Mouse (Mus musculus): ENCODE results near the gene Tbcc. TPM values are rescaled to one million over a fixed set of nuclear protein-coding genes. Genes with fewer than 3 reads are reported as not detected.

Gene Tbcc
- polyA plus RNA-seq, 1 experiment from 2014 or later: 55.0 TPM

DNA sequence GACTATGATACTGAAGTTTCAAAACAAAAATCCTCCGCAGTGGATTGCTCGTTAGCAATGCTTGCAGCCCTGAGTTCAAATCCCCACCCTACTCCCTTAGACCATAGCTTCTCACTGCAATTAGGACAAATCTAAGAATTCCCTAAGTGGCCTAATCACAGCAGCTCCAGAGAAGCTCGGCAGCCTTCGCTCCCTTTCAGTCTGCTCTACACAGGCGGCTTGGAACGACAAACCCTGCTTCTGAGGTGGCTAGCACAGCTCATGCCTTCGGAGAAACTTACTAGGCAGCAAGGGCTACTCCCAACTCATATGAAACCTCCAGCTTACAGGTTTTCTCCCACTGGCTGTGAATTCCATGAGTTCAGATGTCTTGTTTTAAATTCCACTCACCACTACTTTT, 36.4 kb upstream of the Tbcc start:
- Histone ChIP-seq H3K4me2 (ENCODE audit: low read depth, low read length) (peak overlapping the region; percentile 68; the same call in 1 of the 2 replicates), H3K27ac (replicated peaks; ENCODE audit: low read depth, low read length) (peak overlapping the region; percentile 52; the same call in 1 of the 2 replicates), H3K4me1 (ENCODE audit: control insufficient read depth, insufficient read depth, low read length) (peaks cover 15% of the 10 kb centered on the region; the same call in 1 of the 2 replicates), H3K4me3 (ENCODE audit: low read depth, low read length) (no peak overlapping the region), H3K27me3 (replicated peaks; ENCODE audit: control insufficient read depth, insufficient read depth, low read length) (no peaks in the 10 kb centered on the region), H3K9me3 (ENCODE audit: control insufficient read depth, low read length) (no peaks in the 10 kb centered on the region), H3K9ac (ENCODE audit: low read depth, low read length) (no peak overlapping the region), H3K36me3 (ENCODE audit: control insufficient read depth, insufficient read depth, low read length) (no peaks in the 10 kb centered on the region)
- ATAC-seq (ENCODE audit: low read depth) (no peak), DNase-seq (ENCODE audit: low spot score) (no peak)
- 78% methylated on average over 7 of the region's 7 CpGs for WGBS

DNA sequence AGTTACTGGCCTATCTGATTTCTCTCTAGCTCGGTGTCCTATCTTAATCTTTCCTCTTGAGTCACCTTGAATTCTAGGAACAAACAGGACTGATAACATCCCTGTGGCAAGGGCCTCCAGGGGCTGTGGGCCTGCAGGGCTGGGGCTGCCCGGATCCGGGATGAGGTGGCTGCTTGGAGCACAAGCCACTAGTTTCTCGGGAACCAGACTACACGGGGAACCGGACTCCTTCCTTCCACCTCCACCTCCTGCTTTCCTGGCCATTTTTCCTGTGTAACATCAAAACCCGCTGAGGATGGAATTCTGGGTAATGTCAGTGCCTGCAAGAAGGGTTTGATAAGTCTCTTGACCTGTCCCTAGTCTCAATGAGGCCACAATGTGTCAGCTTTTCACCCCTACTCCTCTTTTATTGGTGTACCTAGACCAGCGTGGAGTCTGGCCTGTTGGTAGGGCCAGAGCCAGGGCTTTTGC, 35.8 kb upstream of the Tbcc start:
- H3K36me3 ChIP-seq (ENCODE audit: control insufficient read depth, insufficient read depth, low read length): no peaks in the 10 kb centered on the region
- H3K4me1 ChIP-seq (ENCODE audit: control insufficient read depth, insufficient read depth, low read length): peaks cover 15% of the 10 kb centered on the region; the same call in 1 of the 2 replicates
- no peaks in the 10 kb centered on the region for H3K27me3 ChIP-seq (replicated peaks; ENCODE audit: control insufficient read depth, insufficient read depth, low read length)
- DNase-seq (ENCODE audit: low spot score) (no peak), ATAC-seq (ENCODE audit: low read depth) (no peak)
- peak overlapping the region; percentile 52; the same call in 1 of the 2 replicates for H3K27ac ChIP-seq (replicated peaks; ENCODE audit: low read depth, low read length)
- 77% methylated on average over 8 of the region's 8 CpGs for WGBS
- H3K4me3 ChIP-seq (ENCODE audit: low read depth, low read length): 0 out of 2 replicates have a peak overlapping the region, but pooled peaks have one; percentile 100
- peak overlapping the region; percentile 68 for H3K4me2 ChIP-seq (ENCODE audit: low read depth, low read length)
- no peaks in the 10 kb centered on the region for H3K9me3 ChIP-seq (ENCODE audit: control insufficient read depth, low read length)
- H3K9ac ChIP-seq (ENCODE audit: low read depth, low read length): peak overlapping the region; percentile 34; the same call in 1 of the 2 replicates

DNA sequence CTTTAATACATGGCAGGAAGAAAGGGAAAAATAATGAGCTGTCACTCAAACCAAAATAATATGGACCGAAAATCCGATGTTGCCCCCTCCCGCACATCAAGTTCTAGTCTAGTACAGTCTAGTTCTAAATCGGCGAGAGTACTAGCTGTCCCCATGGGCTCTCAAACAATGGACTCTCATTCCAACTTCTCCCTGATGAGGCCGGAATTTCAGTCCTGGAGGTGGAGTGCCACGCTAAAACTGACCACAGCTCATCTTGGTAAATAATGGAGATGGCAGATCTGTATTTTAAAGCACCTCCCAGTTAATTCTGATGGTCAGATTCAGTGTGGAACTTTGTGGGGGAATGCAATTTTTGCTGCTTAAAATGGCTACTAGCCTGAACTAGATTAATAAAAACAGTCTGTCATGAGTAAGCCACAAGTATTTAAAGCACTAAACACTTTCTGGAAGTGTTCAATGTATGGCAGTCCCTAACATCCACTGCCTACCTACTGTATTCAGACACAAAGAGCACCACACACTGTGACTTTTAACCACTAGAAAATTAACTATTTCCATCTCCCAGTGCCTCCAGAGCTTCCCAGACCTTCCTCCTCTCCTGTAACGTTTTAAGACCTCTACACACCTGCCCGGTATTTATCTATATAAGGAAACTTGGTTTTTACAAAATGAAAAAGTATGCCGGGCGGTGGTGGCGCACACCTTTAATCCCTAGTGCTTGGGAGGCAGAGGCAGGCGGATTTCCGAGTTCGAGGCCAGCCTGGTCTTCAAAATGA, 35.0 kb upstream of the Tbcc start:
- 55% methylated on average over 15 of the region's 15 CpGs for WGBS

DNA sequence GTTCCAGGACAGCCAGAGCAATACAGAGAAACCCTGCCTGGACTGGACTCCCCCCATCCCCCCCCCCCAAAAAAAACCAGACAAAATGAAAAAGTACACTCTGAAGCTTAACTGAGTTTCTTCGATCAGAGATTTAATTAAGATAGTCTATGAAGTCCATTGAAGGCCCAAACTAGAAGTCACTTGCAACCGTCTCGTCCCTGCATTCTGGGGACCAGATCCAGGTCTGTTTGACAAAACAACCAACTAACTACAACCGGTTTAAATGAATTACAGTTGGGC, 34.4 kb upstream of the Tbcc start:
- Histone ChIP-seq H3K9me3 (ENCODE audit: control insufficient read depth, low read length) (no peaks in the 10 kb centered on the region), H3K4me3 (ENCODE audit: low read depth, low read length) (peak overlapping the region; percentile 100), H3K27me3 (replicated peaks; ENCODE audit: control insufficient read depth, insufficient read depth, low read length) (no peaks in the 10 kb centered on the region), H3K4me2 (ENCODE audit: low read depth, low read length) (peak overlapping the region; percentile 68), H3K36me3 (ENCODE audit: control insufficient read depth, insufficient read depth, low read length) (no peaks in the 10 kb centered on the region), H3K4me1 (ENCODE audit: control insufficient read depth, insufficient read depth, low read length) (peaks cover 15% of the 10 kb centered on the region; the same call in 1 of the 2 replicates), H3K9ac (ENCODE audit: low read depth, low read length) (peak overlapping the region; percentile 100), H3K27ac (replicated peaks; ENCODE audit: low read depth, low read length) (peak overlapping the region; percentile 100)
- ATAC-seq (ENCODE audit: low read depth) (no peak), DNase-seq (ENCODE audit: low spot score) (no peak)
- 12% methylated on average over 4 of the region's 4 CpGs for WGBS

More for the DNA sequence above, 35.0 kb upstream of the Tbcc start:
- ATAC-seq (ENCODE audit: low read depth) (no peak), DNase-seq (ENCODE audit: low spot score) (no peak)
- no peaks in the 10 kb centered on the region for H3K36me3 ChIP-seq (ENCODE audit: control insufficient read depth, insufficient read depth, low read length)
- H3K4me1 ChIP-seq (ENCODE audit: control insufficient read depth, insufficient read depth, low read length): peaks cover 15% of the 10 kb centered on the region; the same call in 1 of the 2 replicates
- peak overlapping the region; percentile 68 for H3K4me2 ChIP-seq (ENCODE audit: low read depth, low read length)
- H3K9ac ChIP-seq (ENCODE audit: low read depth, low read length): peak overlapping the region; percentile 100
- H3K27me3 ChIP-seq (replicated peaks; ENCODE audit: control insufficient read depth, insufficient read depth, low read length): no peaks in the 10 kb centered on the region
- peak overlapping the region; percentile 100 for H3K4me3 ChIP-seq (ENCODE audit: low read depth, low read length)
- peak overlapping the region; percentile 100 for H3K27ac ChIP-seq (replicated peaks; ENCODE audit: low read depth, low read length)
- H3K9me3 ChIP-seq (ENCODE audit: control insufficient read depth, low read length): no peaks in the 10 kb centered on the region

DNA sequence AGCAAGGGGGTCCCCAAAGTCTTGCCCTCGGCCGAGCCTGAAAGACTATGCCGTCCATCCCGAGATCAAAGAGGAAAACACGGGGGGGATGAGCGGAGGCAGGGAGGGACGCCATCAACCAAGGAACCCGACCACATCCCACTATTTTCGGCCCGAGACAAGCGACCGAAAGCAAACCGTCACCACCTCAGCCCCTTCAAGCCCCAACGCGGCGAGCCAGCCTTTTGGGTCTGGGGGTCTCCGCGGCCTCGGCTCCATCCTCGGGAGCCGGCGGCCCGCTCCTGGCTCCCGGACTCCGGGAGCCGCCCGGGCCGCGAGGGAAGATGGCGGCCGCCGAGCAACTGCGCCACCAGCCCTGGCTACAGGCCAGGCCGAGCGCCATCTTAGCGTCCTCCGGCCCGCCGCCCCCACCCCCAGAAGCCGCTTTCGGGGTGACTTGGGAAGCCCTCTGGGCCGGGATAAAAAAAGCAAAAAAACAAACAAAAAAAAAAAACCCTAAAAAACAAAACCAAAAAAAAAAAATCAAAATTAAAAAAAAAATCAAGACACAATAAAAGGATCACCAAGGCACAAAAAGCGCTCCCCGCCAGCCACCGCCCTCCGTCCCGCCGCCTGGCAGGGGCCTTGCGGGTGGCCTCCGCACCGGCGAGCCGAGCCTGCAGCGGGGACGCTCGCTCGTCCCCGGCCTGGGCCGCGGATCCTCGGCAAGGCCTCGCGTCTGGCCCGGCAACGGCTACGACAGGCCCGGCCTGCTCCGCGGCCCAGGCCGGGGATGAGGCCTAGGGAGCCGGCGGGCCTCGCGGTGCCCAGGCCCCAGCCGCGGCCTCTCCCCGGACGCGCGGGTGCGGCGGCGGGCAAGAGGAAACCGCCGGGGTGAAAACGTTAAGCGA, 33.8 kb upstream of the Tbcc start:
- under 1% methylated on average over 82 of the region's 87 CpGs for WGBS
- H3K4me2 ChIP-seq (ENCODE audit: low read depth, low read length): peak overlapping the region; percentile 68
- DNase-seq (ENCODE audit: low spot score): peak; percentile 88
- peak overlapping the region; percentile 100 for H3K4me3 ChIP-seq (ENCODE audit: low read depth, low read length)
- H3K27me3 ChIP-seq (replicated peaks; ENCODE audit: control insufficient read depth, insufficient read depth, low read length): no peaks in the 10 kb centered on the region
- H3K36me3 ChIP-seq (ENCODE audit: control insufficient read depth, insufficient read depth, low read length): no peaks in the 10 kb centered on the region
- H3K27ac ChIP-seq (replicated peaks; ENCODE audit: low read depth, low read length): peak overlapping the region; percentile 100
- no peaks in the 10 kb centered on the region for H3K9me3 ChIP-seq (ENCODE audit: control insufficient read depth, low read length)
- peak overlapping the region; percentile 100 for H3K9ac ChIP-seq (ENCODE audit: low read depth, low read length)
- H3K4me1 ChIP-seq (ENCODE audit: control insufficient read depth, insufficient read depth, low read length): peaks cover 15% of the 10 kb centered on the region; the same call in 1 of the 2 replicates
- ATAC-seq (ENCODE audit: low read depth): peak; percentile 12

DNA sequence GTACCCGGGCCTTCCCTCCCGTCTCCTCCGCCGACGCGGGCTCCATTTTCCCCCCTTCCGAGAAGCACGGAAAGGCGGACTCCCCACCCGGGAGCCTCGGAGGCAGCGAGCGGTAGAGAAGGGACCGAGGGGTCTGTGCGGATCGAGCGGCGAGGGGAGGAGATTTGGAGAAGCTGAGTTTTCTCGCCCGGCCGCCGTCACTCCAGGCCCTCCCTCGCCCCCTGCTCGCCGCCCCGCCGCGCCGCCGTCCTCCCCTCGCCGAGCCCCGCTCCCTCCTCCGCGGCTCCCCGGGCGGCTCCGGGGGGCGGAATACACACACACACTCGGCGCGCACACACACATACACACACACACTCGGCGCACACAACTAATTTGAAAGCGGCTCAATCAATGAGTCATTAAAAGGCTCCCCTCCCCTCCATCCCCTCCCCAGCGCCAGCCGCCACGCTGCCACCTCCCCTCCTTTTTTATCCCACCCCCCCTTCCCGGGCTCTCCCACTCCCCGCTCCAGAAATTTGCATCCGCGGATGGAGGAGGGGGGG, 33.1 kb upstream of the Tbcc start:
- Histone ChIP-seq H3K9me3 (ENCODE audit: control insufficient read depth, low read length) (no peaks in the 10 kb centered on the region), H3K4me3 (ENCODE audit: low read depth, low read length) (peak overlapping the region; percentile 100), H3K4me2 (ENCODE audit: low read depth, low read length) (peak overlapping the region; percentile 68), H3K9ac (ENCODE audit: low read depth, low read length) (peak overlapping the region; percentile 100), H3K27ac (replicated peaks; ENCODE audit: low read depth, low read length) (peak overlapping the region; percentile 100), H3K4me1 (ENCODE audit: control insufficient read depth, insufficient read depth, low read length) (peaks cover 15% of the 10 kb centered on the region; the same call in 1 of the 2 replicates), H3K27me3 (replicated peaks; ENCODE audit: control insufficient read depth, insufficient read depth, low read length) (no peaks in the 10 kb centered on the region), H3K36me3 (ENCODE audit: control insufficient read depth, insufficient read depth, low read length) (no peaks in the 10 kb centered on the region)
- ATAC-seq (ENCODE audit: low read depth) (peak; percentile 76), DNase-seq (ENCODE audit: low spot score) (peak; percentile 94)
- WGBS: 0% methylated on average over 14 of the region's 52 CpGs

DNA sequence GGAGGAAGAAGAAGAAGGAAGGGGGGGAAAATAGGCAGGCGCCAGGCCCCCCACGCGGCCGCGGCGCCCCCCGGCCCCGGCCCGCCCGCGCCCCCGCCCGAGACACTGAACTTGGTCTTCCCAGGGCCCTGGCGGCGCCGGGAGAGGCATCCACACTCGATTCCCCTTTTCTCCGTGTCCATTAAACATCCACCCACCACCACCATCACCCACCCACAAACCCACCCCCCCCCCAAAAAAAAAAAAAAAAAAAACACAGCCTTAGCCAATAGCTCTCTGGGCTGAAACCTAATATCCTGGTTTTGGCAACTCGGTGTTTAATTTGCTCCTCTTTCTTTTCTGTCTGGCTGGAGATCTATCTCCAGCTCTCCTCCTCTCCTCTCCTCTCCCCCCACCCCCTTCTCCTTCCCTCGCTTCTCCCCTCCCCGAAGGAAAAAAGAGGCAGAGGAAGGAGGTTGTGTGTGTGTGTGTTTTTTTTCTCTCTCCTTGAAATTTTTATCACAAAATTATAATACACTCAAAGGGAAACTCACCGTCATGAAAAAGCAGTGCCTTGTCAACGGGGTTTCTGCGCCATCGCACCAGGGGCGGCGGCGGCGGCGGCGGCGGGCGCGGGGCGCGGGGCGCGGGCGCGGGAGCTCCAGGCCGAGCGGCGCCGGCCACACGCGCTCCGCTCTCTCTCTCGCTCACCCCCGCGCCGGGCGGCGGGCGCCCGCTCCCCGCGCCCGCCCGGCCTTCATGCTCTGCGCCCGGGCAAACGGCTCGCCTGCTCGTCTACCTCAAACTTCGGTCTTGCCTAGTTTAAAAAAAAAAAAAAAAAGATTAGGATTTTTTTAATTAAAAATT, 32.4 kb upstream of the Tbcc start, which contains the start of gene Bicral:
TSS of gene Bicral (minus strand) at position 580 of the 846 bp plus-strand sequence.
- Histone ChIP-seq H3K9ac (ENCODE audit: low read depth, low read length) (peak within 1 kb of the TSS; percentile 100), H3K27ac (replicated peaks; ENCODE audit: low read depth, low read length) (peak within 1 kb of the TSS; percentile 100), H3K4me2 (ENCODE audit: low read depth, low read length) (peak within 1 kb of the TSS; percentile 68), H3K4me1 (ENCODE audit: control insufficient read depth, insufficient read depth, low read length) (peaks cover 13% of the 10 kb centered on the region; the same call in 1 of the 2 replicates), H3K27me3 (replicated peaks; ENCODE audit: control insufficient read depth, insufficient read depth, low read length) (no peaks in the 10 kb centered on the region), H3K36me3 (ENCODE audit: control insufficient read depth, insufficient read depth, low read length) (no peaks in the 10 kb centered on the region), H3K9me3 (ENCODE audit: control insufficient read depth, low read length) (no peaks in the 10 kb centered on the region), H3K4me3 (ENCODE audit: low read depth, low read length) (peak within 1 kb of the TSS; percentile 100)
- WGBS: under 1% methylated on average over 56 of the region's 65 CpGs
- ATAC-seq (ENCODE audit: low read depth) (peak; percentile 77), DNase-seq (ENCODE audit: low spot score) (peak; percentile 95)
